Mouse (Mus musculus): ENCODE measurements around the gene Pprc1. TPM values are rescaled to one million over a fixed set of nuclear protein-coding genes. Genes with fewer than 3 reads are reported as not detected.

Gene Pprc1
- total RNA-seq, 2 experiments from 2014 or later, result 26.6 to 28.5 TPM

DNA sequence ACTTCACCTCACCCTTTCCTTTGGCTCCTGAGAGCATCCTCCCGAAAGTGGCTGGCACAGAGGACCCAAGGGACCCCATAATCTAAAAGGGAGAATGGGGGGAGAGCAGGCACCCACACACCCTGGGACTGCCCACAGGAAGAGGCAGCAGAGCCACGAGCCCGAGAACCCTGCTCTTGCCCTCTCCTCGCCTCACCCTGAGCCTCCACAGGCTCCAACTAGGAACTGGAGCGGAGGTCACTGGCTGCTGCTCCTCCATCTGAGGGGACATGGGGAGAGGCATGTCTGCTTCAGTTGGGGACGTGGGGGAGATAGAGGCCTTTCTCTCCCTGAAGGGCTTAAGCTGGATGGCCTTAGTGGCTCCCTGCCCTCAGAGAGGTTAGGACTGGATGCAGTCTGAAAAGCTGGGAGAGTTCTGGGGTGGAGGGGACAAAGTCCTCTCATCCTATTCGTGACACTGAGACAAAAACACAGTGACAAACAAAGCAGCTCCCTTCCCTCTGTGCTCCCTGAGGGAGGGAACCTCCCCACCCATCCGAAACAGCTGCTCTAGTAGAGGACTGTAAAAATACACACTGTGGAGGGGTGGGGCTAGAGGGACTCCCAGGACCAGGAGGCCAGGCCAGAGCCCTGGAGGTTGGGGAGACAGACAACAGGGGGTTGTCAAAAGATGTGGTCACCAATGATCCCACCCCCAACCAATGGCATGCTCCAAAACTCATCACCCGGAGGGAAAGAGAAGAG is 12.8 kb upstream of the Pprc1 start:
- DNase-seq (ENCODE audit: low spot score in 2 of 2), result no peak
- intact Hi-C loops (cut with DNase I), result no loop called here

- DNase-seq (ENCODE audit: low spot score in 2 of 2), result no peak
- intact Hi-C loops (cut with DNase I), result no loop called here
Observed at GRCm38 (mm10) chr19:46032731-46033510, 11.8 kb upstream of the Pprc1 start.

GRCm38 (mm10) chr19:46033911-46034310 is 10.8 kb upstream of the Pprc1 start:
- no peak for DNase-seq (ENCODE audit: low spot score in 2 of 2)
- intact Hi-C loops (cut with DNase I), result no loop called here

DNA sequence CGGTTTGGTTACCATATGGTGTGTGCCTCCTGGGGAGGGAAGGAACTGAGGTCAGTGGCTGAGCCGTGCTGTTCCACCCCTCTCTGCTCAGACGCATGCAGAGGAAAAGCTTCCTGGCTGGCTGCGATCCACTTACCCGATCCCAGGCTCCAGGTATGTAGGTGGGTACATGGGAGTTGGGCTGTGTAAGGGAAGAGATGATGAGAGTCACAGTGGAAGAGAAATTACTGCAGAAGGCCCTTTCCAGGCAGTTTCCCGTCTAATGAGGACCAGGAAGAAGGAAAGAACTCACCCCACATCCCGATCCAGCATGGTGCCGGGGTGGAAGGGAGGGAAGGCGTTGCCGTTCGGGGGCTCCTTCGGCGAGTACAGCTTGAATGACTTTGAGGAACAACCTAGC is 8.7 kb upstream of the Pprc1 start:
- intact Hi-C loops (cut with DNase I), result no loop called here

DNA sequence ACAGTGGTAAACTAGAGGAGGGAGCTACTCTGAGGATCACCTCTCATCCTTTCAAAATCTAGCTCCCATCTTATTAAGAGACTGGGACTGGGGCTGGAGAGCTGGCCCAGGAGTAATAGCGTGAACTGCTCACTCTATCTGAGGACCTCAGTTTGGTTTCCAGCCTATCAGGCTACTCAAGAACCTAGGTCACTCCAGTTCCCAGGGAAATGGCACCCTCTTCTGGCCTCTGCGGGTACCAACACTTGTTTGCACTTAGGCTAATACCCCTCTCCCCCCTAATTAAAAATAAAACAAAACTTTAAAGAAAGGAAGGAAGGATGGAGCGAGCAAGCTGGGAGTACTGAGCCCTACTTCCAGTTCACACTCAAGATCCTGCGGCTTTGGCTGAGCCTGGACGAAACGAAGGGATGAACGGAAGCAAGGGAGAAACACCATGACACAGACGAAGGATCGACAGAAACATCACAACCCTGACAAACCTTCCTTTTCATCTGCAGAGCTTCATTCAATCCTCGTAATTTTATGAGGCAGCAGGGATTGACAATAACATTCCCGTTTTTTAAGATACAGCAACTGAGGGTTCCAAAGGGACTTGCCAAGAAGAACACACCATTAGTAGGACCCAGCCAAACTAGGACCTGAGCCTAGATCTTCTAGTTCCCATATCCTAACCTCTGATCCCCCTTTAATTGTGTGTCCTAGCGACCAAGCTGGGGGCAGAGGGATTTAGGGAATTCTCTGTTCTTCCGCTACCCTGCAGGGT is 8.0 kb upstream of the Pprc1 start:
- intact Hi-C loops (cut with DNase I), result no loop called here
- no peak for DNase-seq (ENCODE audit: low spot score in 2 of 2)

More for the DNA sequence above, 8.7 kb upstream of the Pprc1 start:
- no peak for DNase-seq (ENCODE audit: low spot score in 2 of 2)

DNA sequence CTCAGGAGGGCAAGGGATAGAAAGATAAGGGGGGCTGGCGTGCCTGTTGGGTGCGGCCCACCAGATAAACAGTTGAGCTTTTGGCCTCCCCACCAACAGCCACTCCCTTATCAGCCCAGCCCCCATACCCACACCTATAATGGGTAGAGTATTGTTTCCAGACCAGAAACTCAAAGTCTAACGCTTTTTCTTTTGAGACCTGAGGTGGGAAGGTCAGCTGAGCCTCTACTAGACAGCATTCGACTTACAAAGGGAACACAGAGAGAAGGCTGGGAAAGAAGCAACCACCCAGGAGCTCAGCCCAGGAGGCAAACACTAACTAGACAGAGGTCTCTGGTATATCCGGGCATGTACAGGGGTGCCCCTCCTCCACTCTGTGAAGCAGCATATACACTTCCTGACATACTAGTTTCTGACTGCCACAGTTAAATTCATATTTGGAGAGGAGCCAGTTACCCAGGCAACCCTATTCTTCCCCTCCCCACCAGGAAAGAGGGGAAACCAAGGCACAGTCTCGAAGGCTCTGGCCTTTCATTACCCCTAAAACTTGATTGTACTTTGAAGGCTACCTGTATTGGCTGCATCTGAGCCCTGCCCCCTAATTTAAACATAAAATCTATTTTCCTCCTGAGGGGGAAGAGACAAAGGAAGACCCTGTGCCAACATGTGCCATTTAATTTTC is 7.3 kb upstream of the Pprc1 start:
- intact Hi-C loops (cut with DNase I), result no loop called here
- DNase-seq (ENCODE audit: low spot score in 2 of 2), result no peak

- no peak for DNase-seq (ENCODE audit: low spot score in 2 of 2)
- intact Hi-C loops (cut with DNase I), result no loop called here
Observed at GRCm38 (mm10) chr19:46037925-46038850, 6.5 kb upstream of the Pprc1 start.

GRCm38 (mm10) chr19:46038851-46039260 is 5.8 kb upstream of the Pprc1 start:
- intact Hi-C loops (cut with DNase I), result no loop called here
- no peak for DNase-seq (ENCODE audit: low spot score in 2 of 2)

GRCm38 (mm10) chr19:46039478-46039877 is 5.2 kb upstream of the Pprc1 start:
- intact Hi-C loops (cut with DNase I), result no loop called here
- DNase-seq (ENCODE audit: low spot score in 2 of 2), result peak; percentile 70 to 82

DNA sequence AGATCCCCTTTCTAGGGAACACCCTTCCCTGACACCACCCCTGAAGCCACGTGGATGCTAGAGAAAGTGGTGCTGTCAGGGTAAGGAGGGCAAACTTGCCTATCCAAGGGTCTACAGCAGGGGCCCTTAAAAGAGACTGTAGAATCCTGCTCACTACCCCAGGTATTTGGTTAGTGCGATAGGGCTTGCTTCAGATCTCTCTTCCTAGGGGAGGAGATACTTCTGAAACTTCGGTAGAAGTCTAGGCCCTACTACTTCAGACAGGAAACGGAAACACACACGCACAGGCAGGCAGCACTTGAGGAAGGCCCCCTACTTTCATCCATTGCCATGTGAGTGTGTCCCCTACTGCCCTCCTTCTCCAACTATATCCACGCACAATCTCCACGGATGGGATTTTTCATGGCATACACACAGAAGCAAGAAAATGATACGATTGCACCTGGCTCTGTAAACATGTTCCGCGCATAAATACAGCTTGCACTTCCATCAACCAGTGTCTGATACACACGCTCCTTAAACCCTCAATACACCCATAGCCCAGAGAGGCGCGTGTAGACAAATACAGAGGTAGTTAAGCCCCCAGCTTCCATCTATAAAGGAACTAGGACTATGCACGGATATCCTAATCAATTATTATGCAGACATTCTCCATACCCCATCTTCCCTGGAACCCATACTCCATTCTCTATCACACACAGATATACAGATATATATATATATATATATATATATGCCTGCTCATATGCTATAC is 4.4 kb upstream of the Pprc1 start:
- intact Hi-C loops (cut with DNase I), result no loop called here
- DNase-seq (ENCODE audit: low spot score in 2 of 2), result no peak

DNA sequence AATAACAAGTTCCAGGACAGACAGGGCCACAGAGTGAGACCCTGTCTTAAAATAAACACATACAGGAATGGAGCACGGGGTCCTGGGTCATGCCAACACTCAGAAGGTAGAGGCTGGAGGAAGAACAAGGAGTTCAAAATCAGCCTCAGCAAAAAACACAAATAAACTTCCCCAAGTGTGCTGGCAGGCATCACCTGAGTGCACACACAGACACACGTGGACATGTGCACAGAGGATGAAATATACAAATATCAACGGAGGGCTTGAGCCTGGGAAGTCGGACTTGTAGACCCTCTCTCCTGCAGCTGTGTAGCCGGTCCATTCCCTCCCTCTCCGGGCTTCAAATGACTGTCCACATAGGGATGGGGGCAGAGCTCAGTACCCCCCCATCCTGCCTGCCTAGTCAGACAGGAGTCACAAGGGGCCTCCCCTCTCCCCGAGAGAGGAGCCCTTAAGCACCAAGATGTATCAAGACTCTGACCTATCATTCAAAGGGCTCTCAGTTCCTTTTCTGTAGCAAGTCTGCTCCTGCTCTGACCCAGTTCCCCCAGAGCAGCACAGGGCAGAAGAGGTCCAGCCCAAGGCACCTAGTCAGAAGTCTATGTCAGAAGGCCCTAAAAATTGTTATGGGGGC is 3.3 kb upstream of the Pprc1 start:
- no peak for DNase-seq (ENCODE audit: low spot score in 2 of 2)
- intact Hi-C loops (cut with DNase I), result no loop called here

DNA sequence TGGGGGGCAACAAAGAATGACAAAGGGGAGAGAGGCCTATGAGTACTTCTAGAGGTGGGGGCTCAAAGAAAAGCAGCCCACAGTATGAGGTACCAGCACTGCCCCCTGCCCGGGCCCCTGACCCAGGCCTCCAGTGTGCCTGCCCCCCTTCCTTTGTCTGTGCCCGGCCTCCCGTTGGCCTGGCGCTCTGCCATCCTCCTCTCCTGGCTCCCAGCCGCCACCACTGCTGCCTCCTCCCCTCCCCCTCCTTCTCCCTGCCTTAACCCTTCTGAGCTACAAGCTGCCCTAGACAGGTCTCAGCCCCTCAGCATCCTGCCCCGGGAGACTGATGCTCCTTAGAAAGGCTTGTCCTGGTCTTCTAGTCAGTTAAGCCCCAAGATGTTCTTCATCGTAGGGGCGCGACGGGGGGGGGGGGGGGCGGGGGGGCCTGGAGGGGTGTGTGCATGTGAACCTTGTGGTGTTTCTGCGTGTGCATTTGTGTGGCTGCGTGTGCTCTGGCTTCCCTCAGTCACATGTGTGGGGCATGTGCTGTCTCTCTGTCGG is 2.7 kb upstream of the Pprc1 start:
- intact Hi-C loops (cut with DNase I), result no loop called here
- DNase-seq (ENCODE audit: low spot score in 2 of 2), result peak; percentile 85 to 89

GRCm38 (mm10) chr19:46042476-46043011 is 2.1 kb upstream of the Pprc1 start:
- peak; percentile 61 to 72 for DNase-seq (ENCODE audit: low spot score in 2 of 2)
- intact Hi-C loops (cut with DNase I), result no loop called here

GRCm38 (mm10) chr19:46043380-46043779 is 1.3 kb upstream of the Pprc1 start:
- intact Hi-C loops (cut with DNase I), result no loop called here
- no peak for DNase-seq (ENCODE audit: low spot score in 2 of 2)

DNA sequence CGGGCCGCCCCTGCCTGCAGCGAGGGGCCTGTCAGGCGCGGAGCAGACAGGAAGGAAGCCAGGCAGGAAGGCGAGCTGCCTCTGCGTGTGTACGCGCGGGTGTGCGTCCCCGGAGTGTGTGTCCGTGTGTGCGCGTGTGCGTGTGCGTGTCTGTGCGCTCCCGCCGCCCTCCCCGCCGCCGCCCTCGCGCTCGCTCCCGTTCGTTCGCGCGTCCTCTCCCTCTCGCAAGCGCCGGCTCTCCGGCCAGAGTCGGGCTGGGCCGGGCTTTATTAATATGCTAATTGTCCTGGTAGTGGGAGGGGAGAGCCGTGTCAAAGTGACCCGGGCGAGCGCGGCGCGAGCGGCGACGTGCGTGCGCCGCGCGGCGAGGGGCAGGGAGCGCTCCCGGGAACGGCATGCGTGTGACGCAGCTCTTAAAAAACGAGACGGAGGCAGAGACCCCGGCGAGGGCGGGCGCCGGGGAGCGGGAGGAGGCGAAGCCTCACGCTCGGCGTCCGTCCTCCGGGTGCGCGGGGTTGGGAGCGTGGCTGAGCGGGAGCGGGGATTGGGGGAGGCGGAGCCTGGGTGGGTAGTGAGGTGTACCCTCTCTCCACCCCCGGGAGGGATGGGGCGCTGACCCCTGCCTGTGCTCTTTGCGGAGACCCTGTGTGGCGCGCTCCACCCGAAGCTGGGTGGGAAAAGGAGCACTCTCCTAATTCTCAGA is 458 bp downstream of the Pprc1 start, which contains the start of gene Ldb1:
Gene Ldb1, minus strand, starts transcription at position 222 of the 703 bp plus-strand sequence.
- peak; percentile 82 to 88 for DNase-seq (ENCODE audit: low spot score in 2 of 2)
- intact Hi-C loops (cut with DNase I), result no loop called here

DNA sequence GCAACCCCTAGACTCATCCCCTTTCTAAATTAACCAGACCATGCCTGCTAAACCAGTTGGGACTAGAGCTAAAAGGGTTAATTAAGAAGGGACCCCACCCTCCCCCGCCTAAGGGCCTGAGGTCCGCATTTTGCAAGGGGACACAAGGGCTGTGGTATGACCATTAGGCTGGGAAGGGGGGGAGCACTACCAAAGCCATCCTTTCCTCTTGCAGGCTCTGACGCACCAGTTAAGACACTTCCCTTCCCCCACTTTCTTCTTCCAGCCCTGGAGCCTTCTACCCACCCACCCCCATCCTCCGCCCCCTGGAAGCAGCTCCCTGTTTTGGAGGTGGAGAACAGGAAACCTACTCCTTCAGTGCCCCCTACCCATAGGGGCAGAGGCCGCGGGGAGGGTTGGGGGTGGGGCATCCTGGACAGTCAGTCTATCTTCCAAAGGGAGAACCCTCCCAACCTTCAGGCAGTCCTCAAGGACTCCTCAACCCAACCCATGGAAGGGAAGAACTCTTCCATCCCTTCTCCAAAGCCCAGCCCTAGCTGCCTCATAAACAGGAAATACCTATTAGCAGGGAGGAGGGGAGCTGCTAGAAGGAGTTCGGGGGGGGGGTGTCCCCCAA is 1.1 kb downstream of the Pprc1 start:
- intact Hi-C loops (cut with DNase I), result no loop called here
- peak in 1 of 2 experiments; percentile 83 for DNase-seq (ENCODE audit: low spot score in 2 of 2)
